Mouse (Mus musculus) cerebellum, adult 2 months (tissue): Measurements from ENCODE around the gene Stx4a.

Source experiments
- CTCF ChIP-seq: fragments of 200-500 bp; IDR thresholded peaks from 2 replicates; pipeline ENCODE4 v1.5.1; 2011; ENCODE audit warnings: low read depth, mild to moderate bottlenecking, control low read depth, low read length, moderate library complexity, borderline replicate concordance; ENCODE audit not compliant: insufficient read depth
- POLR2A ChIP-seq: fragments of 200-500 bp; IDR thresholded peaks from 2 replicates; pipeline ENCODE4 v1.6.1; 2011; ENCODE audit warnings: low read length, control low read depth, borderline replicate concordance; ENCODE audit not compliant: insufficient read depth

DNA sequence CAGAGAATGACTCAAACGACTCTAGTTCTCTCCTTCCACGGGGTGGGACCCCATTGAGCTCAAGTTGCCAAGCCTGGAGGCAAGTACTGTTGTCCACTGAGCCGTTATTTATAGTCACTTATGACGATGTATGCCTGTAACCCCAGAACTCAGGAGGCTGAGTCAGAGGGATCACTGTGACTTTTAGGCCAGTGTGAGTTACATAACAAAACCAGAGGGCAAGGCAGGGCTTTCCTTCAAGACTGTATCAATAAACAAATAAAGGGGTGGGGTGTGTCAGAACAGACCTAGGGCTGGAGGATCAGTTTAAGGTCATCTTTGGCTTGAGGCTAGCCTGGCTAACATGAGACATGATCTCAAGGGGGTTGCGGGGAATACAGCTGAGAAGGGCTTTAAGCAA, 26.8 kb downstream of the Stx4a start:
- TF ChIP-seq POLR2A (no peak), CTCF (no peak)
